Mouse (Mus musculus): ENCODE data around the gene Atrnl1. TPM values are rescaled to one million over a fixed set of nuclear protein-coding genes. Genes with fewer than 3 reads are reported as not detected.

Gene Atrnl1
- polyA plus RNA-seq, 1 experiment from 2014 or later, result 1.8 TPM

DNA sequence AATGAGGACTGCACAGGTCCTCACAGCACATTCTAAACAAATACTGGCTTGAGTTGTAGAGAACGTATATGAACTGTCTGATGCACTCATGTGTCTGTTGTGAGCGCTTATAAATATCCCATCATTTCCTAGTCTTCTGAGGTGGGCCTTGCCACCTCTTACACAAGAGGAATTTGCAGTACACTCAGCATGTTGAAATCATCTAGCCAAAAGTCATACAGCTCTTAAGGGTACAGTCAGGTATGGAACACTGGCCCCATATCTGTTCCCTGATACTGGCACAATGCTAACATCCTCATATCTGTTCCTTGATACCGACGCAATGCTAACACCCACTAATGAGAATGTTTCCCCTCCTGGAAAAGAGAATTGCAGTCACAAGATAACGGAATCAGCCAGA lies 488.7 kb downstream of the Atrnl1 start:
- no peak overlapping the region for H3K4me3 ChIP-seq
- no peak overlapping the region for H3K4me2 ChIP-seq
- no peaks in the 10 kb centered on the region for H3K4me1 ChIP-seq
- no peaks in the 10 kb centered on the region for H3K9me3 ChIP-seq (replicated peaks)
- no peak overlapping the region for H3K27ac ChIP-seq
- no peaks in the 10 kb centered on the region for H3K36me3 ChIP-seq
- no peak overlapping the region for H3K9ac ChIP-seq
- no peak for ATAC-seq
- no peaks in the 10 kb centered on the region for H3K27me3 ChIP-seq (replicated peaks)
- WGBS (ENCODE audit: insufficient replicate concordance), result 75% methylated on average over 5 of the region's 5 CpGs

DNA sequence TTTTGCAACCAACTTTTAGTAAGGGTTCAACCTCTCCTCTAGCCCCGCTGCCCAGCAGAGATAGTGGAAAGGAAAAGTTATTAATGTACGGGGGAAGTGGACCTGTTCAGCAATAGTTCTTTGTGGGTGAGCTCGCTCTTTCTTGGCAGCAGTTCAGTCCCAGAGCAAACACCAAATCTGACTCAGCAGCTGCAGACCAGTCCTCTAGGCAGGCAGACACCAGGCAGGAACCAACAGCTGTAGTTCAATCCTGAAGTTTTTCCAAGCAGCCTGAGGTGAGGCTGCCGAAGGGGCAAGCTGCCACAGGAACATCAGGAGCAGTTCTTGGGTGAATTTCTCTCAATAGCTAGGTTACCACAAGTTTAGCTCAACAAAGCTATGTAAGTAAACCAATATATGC lies 489.5 kb downstream of the Atrnl1 start:
- H3K36me3 ChIP-seq, result no peaks in the 10 kb centered on the region
- H3K4me2 ChIP-seq, result no peak overlapping the region
- 67% methylated on average over 4 of the region's 4 CpGs for WGBS (ENCODE audit: insufficient replicate concordance)
- H3K4me3 ChIP-seq, result no peak overlapping the region
- no peaks in the 10 kb centered on the region for H3K9me3 ChIP-seq (replicated peaks)
- no peaks in the 10 kb centered on the region for H3K27me3 ChIP-seq (replicated peaks)
- ATAC-seq, result no peak
- no peak overlapping the region for H3K9ac ChIP-seq
- no peak overlapping the region for H3K27ac ChIP-seq
- no peaks in the 10 kb centered on the region for H3K4me1 ChIP-seq

DNA sequence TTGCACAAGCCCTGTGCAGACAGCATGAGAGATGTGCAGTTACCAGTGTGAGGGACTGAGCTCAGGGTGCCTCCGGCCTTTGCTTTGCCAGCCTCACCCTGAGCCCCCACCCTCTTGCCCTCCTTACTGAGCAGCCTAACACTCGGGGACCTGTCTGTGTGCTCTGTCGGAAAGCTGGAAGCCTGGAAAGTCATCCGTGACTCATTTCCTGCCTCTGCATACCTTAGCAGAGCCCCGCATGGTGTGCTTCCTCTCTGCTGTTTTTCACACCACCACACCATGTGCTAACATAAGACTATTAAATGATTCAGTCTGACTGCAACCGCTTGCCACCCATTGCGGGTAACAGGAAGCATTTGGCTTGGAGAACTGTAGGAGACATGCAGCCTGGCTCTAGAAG lies 493.7 kb downstream of the Atrnl1 start:
- no peak overlapping the region for H3K4me3 ChIP-seq
- no peak overlapping the region for H3K4me2 ChIP-seq
- H3K9me3 ChIP-seq (replicated peaks), result no peaks in the 10 kb centered on the region
- no peak overlapping the region for H3K9ac ChIP-seq
- no peak overlapping the region for H3K27ac ChIP-seq
- no peaks in the 10 kb centered on the region for H3K36me3 ChIP-seq
- H3K27me3 ChIP-seq (replicated peaks), result no peaks in the 10 kb centered on the region
- ATAC-seq, result no peak
- H3K4me1 ChIP-seq, result no peaks in the 10 kb centered on the region
- 37% methylated on average over 7 of the region's 7 CpGs for WGBS (ENCODE audit: insufficient replicate concordance)

DNA sequence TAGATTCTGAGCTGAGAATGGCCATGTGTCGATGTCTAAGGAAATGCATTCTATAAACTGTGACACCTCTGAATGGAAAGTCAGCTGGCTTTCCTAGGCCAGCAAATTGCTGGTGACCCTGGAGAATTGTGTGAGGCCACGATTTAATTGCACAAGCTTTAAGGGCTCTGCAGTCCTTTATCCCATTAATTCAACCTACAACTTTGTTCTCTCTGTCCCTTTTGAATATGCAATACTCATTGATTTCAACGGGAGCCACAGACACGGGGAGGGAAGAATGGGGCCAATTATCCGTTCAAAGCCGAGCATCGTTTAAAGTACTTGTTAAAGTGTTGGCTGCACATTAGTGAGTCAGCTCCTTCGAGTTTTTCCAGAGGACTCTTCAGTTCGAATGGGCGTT lies 496.8 kb downstream of the Atrnl1 start:
- no peak overlapping the region for H3K4me3 ChIP-seq
- H3K4me1 ChIP-seq, result no peaks in the 10 kb centered on the region
- WGBS (ENCODE audit: insufficient replicate concordance), result 74% methylated on average over 10 of the region's 10 CpGs
- H3K27ac ChIP-seq, result no peak overlapping the region
- no peak overlapping the region for H3K4me2 ChIP-seq
- H3K36me3 ChIP-seq, result no peaks in the 10 kb centered on the region
- H3K27me3 ChIP-seq (replicated peaks), result no peaks in the 10 kb centered on the region
- no peak for ATAC-seq
- no peak overlapping the region for H3K9ac ChIP-seq
- no peaks in the 10 kb centered on the region for H3K9me3 ChIP-seq (replicated peaks)

DNA sequence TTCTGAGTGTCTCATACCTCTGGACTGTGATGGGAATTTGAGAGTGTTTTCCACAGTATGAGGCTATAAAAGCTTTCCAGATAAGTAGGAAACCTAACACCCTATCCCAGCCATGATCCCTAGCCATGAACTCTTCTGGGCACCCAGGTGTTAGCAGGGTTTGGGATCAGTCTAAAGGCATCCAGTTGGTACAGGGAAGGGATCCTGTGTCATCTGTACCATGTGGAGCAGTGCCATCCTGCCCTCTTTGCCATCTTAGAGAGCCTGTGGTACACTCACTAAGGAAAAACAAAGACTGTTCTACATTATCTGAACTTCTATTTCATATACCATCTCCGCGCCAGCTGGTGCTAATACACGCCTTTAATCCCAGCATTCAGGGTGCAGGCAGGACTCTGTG lies 499.7 kb downstream of the Atrnl1 start:
- Histone ChIP-seq H3K9me3 (replicated peaks) (no peaks in the 10 kb centered on the region), H3K4me2 (no peak overlapping the region), H3K36me3 (no peaks in the 10 kb centered on the region), H3K4me1 (no peaks in the 10 kb centered on the region), H3K4me3 (no peak overlapping the region), H3K9ac (no peak overlapping the region), H3K27me3 (replicated peaks) (no peaks in the 10 kb centered on the region), H3K27ac (no peak overlapping the region)
- ATAC-seq, result no peak
- 79% methylated on average over 3 of the region's 3 CpGs for WGBS (ENCODE audit: insufficient replicate concordance)

DNA sequence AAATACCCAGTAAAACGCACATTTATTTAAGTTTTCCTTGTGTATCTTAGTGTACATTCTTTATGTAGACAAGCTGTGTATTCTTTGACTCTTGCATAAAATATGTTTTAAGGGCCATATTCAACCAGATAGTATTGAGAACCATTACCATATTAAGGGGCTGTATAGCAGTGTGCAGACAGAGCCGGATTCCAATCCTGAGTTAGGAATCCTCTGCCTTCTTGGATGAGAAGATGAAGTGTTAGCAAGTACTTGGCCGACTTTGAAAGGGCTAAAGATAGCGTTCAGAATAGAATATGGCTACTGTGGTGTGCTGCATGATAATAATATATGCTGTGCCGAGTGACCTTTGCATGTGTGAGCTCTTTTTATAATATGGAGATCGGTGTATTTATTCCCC lies 500.5 kb downstream of the Atrnl1 start:
- Histone ChIP-seq H3K9ac (no peak overlapping the region), H3K36me3 (no peaks in the 10 kb centered on the region)
- WGBS (ENCODE audit: insufficient replicate concordance), result 78% methylated on average over 6 of the region's 6 CpGs

DNA sequence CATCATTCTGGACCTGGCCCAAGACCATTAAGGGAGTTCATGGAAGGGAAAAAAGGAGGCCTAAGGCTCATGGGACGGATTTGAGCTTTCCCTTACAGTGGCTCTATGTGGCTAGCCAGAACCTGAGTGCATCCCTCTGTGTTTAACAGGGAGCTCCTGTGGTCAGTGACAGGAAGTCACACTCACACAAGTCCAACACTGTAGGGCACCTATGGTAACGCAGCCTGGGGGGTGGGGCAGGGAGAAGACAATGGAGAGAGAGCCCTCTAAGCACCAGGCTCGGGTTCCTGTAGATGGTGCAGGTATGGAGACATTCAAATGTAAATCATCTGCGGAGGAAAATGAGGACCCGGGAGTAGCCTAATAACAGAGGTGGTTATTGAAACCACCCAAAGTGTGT lies 501.3 kb downstream of the Atrnl1 start:
- Histone ChIP-seq H3K4me1 (no peaks in the 10 kb centered on the region), H3K9me3 (replicated peaks) (no peaks in the 10 kb centered on the region)

More for the DNA sequence above, 500.5 kb downstream of the Atrnl1 start:
- Histone ChIP-seq H3K27ac (no peak overlapping the region), H3K4me2 (no peak overlapping the region), H3K9me3 (replicated peaks) (no peaks in the 10 kb centered on the region), H3K4me1 (no peaks in the 10 kb centered on the region), H3K4me3 (no peak overlapping the region), H3K27me3 (replicated peaks) (no peaks in the 10 kb centered on the region)
- ATAC-seq, result no peak

DNA sequence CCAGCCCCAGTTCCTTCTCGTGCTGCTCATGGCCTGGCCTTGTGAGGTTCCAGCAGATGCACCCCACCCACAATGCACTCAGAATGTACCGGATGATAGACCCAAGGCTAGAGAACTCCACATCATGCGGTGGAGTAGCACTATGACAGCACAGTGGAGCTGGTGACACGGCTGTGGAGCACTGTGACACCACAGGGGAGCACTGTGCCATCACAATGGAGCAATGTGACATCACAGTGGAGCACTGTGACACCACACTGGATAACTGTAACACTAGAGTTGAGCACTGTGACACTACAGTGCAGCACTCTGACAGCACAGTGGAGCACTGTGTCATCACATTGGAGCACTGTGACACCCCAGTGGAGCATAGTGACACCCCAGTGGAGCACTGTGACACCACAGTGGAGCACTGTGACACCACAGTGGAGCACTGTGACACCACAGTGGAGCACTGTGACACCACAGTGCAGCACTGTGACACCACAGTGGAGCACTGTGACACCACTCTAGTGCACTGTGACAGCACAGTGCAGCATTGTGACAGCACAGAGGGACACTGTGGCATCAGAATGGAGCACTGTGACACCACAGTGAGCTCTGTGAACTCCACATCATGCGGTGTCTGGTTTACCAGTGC lies 502.4 kb downstream of the Atrnl1 start:
- peak; percentile 88 for ATAC-seq
- WGBS (ENCODE audit: insufficient replicate concordance), result 70% methylated on average over 5 of the region's 5 CpGs
- H3K9ac ChIP-seq, result no peak overlapping the region
- no peak overlapping the region for H3K4me3 ChIP-seq
- no peaks in the 10 kb centered on the region for H3K36me3 ChIP-seq
- H3K4me1 ChIP-seq, result no peaks in the 10 kb centered on the region
- no peaks in the 10 kb centered on the region for H3K9me3 ChIP-seq (replicated peaks)
- no peak overlapping the region for H3K4me2 ChIP-seq
- no peaks in the 10 kb centered on the region for H3K27me3 ChIP-seq (replicated peaks)
- H3K27ac ChIP-seq, result no peak overlapping the region

More for the DNA sequence above, 501.3 kb downstream of the Atrnl1 start:
- H3K36me3 ChIP-seq, result no peaks in the 10 kb centered on the region
- WGBS (ENCODE audit: insufficient replicate concordance), result 54% methylated on average over 5 of the region's 5 CpGs
- H3K27ac ChIP-seq, result no peak overlapping the region
- H3K4me3 ChIP-seq, result no peak overlapping the region
- ATAC-seq, result no peak
- no peak overlapping the region for H3K9ac ChIP-seq
- no peaks in the 10 kb centered on the region for H3K27me3 ChIP-seq (replicated peaks)
- H3K4me2 ChIP-seq, result no peak overlapping the region

DNA sequence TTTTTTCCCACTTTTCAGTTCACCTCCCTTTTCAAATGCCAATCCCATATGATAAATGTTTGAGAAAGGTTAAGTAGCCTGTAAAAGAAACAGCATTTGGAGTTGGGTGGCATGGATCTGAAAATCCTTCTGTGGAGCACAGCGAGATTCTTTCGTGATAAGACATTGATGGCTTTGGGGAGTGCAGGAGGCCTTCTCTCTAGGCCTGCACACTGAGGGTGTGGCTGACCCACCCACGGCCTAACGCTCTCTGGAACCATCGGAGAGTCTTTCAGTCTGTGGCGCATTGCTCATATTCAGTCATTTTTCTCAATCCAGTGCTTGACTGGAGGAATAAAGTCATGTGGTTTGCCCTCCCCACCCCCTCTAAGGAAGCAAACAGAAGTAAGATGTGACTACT lies 506.8 kb downstream of the Atrnl1 start:
- H3K27ac ChIP-seq, result no peak overlapping the region
- no peaks in the 10 kb centered on the region for H3K36me3 ChIP-seq
- no peak for ATAC-seq
- H3K4me1 ChIP-seq, result no peaks in the 10 kb centered on the region; the same call in 1 of the 2 replicates
- H3K9ac ChIP-seq, result no peak overlapping the region
- no peaks in the 10 kb centered on the region for H3K9me3 ChIP-seq (replicated peaks)
- no peak overlapping the region for H3K4me2 ChIP-seq
- WGBS (ENCODE audit: insufficient replicate concordance), result 81% methylated on average over 6 of the region's 6 CpGs
- no peaks in the 10 kb centered on the region for H3K27me3 ChIP-seq (replicated peaks)
- no peak overlapping the region for H3K4me3 ChIP-seq

DNA sequence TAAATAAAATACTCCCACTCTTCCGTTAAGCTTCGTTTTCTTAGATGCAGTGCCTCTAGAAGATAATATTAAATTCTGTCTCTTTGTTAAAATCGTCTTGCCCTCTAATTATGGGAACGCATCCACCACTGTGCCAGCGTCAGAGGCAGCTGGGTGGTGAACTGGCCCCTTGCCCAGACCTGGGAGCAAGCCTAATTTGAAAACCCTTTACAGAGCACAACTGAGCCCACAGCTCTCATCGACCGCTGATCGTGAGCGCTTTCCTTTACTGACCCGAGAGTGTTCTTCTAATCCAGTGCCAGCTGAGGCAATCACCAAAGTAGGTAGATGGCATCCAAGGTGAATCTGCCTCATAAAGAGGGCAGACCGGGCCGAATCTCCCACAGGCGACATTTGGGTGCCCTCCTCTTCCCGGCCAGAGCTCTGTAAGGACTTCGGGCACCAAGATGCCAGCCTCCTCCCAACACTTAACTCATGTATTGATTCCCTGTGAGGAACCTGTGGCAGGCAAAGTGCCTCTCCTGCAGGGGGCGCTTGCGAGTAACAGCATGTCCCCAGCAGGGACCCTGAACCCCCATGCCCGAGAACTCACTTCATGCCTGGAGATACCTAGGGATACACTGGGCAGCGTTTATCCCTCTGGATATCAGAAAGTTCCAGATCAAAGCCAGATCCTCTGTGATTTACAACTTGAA lies 507.5 kb downstream of the Atrnl1 start:
- no peak overlapping the region for H3K9ac ChIP-seq
- H3K4me2 ChIP-seq, result no peak overlapping the region
- no peak overlapping the region for H3K27ac ChIP-seq
- no peaks in the 10 kb centered on the region for H3K9me3 ChIP-seq (replicated peaks)
- ATAC-seq, result no peak
- H3K36me3 ChIP-seq, result no peaks in the 10 kb centered on the region
- no peaks in the 10 kb centered on the region for H3K27me3 ChIP-seq (replicated peaks)
- no peak overlapping the region for H3K4me3 ChIP-seq
- H3K4me1 ChIP-seq, result no peaks in the 10 kb centered on the region; the same call in 1 of the 2 replicates
- 77% methylated on average over 19 of the region's 19 CpGs for WGBS (ENCODE audit: insufficient replicate concordance)

DNA sequence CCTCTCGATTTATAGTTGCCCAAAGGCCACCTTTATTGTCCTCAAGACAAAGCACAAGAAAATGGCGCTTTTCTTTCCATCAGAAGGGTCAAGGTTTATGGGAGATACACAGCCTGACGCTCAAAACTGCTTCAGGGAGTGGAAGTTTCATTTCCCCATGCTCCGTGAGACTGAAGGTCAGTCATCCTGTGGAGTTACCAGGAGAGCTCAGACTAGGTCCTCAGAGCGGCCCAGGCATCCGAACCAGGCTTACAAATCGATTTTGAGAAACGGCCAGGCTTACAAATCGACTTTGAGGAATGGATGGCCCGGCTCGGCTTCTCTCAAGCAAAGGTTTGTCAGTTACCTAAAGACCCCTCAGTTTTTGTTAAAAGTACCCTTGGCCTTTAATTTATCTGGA lies 508.0 kb downstream of the Atrnl1 start:
- H3K27ac ChIP-seq, result no peak overlapping the region
- H3K9ac ChIP-seq, result no peak overlapping the region
- H3K4me1 ChIP-seq, result no peaks in the 10 kb centered on the region; the same call in 1 of the 2 replicates
- no peaks in the 10 kb centered on the region for H3K9me3 ChIP-seq (replicated peaks)
- H3K27me3 ChIP-seq (replicated peaks), result no peaks in the 10 kb centered on the region
- H3K4me2 ChIP-seq, result no peak overlapping the region
- WGBS (ENCODE audit: insufficient replicate concordance), result 83% methylated on average over 11 of the region's 11 CpGs
- no peak for ATAC-seq
- H3K4me3 ChIP-seq, result no peak overlapping the region
- H3K36me3 ChIP-seq, result no peaks in the 10 kb centered on the region

DNA sequence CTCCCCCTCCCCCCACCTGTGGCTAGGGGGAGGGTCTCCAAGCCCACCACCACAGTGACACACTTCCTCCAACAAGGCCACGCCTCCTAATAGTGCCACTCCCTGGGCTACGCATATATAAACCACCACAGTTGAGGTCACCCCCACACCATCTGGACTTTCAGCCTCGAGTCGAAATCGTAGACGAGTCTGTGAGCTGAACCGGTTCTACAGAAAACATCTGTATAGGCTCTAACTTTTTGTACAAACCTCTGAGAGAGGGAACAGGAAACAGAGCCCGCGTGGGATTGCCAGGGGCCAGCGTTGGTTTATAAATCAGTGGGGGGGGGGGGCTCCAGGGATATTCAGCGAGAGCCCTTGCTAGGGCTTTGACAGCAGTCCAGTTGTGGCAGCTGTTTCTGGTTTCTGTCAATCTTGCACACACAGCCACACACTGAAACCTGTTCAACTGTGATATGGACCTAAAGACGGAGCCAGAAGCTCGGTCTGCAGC lies 508.9 kb downstream of the Atrnl1 start:
- Histone ChIP-seq H3K9me3 (replicated peaks) (no peaks in the 10 kb centered on the region), H3K4me1 (no peaks in the 10 kb centered on the region; the same call in 1 of the 2 replicates), H3K27me3 (replicated peaks) (no peaks in the 10 kb centered on the region), H3K27ac (no peak overlapping the region), H3K36me3 (no peaks in the 10 kb centered on the region), H3K9ac (no peak overlapping the region), H3K4me3 (no peak overlapping the region), H3K4me2 (no peak overlapping the region)
- 35% methylated on average over 13 of the region's 13 CpGs for WGBS (ENCODE audit: insufficient replicate concordance)
- no peak for ATAC-seq

Measured in liver, embryonic 12.5 days (tissue).